Mouse (Mus musculus) liver, embryonic 12.5 days (tissue): Measurements from ENCODE around the gene Ube2d3. TPM values are rescaled to one million over a fixed set of nuclear protein-coding genes. Genes with fewer than 3 reads are reported as not detected.

ENCODE experiments used
- polyA plus RNA-seq: library from polyadenylated mRNA; unstranded; fragments of >200 nt; fragmentation: Nextera tagmentation; extraction: Ambion mirVana; gene quantifications from 2 replicates; pipeline ENCODE4 v1.2.1, GENCODE M21; 2016

Gene Ube2d3
- polyA plus RNA-seq, 1 experiment from 2014 or later: 332 TPM

Other genes with a start within 250 kb of the Ube2d3 start
- gene Cenpe, start 225.6 kb upstream of the Ube2d3 start, polyA plus RNA-seq: 25.5 and 27.0 TPM in 2 replicates
- 0.49 and 0.61 TPM in 2 replicates for gene Bdh2, start 156.9 kb upstream of the Ube2d3 start, polyA plus RNA-seq
- 0.24 and 0.49 TPM in 2 replicates for gene Slc9b2, start 130.4 kb upstream of the Ube2d3 start, polyA plus RNA-seq
- 0.07 and 0.25 TPM in 2 replicates for gene Slc9b1, start 90.1 kb upstream of the Ube2d3 start, polyA plus RNA-seq
- gene Cisd2, start 14.2 kb upstream of the Ube2d3 start, polyA plus RNA-seq: 45.4 and 45.7 TPM in 2 replicates
- 6.8 and 7.3 TPM in 2 replicates for gene Manba, start 47.5 kb downstream of the Ube2d3 start, polyA plus RNA-seq